Mouse (Mus musculus): ENCODE measurements around the gene Gm20388. TPM values are rescaled to one million over a fixed set of nuclear protein-coding genes. Genes with fewer than 3 reads are reported as not detected.

The Gm20388 gene
- total RNA-seq, 1 experiment = 27.0 TPM

DNA sequence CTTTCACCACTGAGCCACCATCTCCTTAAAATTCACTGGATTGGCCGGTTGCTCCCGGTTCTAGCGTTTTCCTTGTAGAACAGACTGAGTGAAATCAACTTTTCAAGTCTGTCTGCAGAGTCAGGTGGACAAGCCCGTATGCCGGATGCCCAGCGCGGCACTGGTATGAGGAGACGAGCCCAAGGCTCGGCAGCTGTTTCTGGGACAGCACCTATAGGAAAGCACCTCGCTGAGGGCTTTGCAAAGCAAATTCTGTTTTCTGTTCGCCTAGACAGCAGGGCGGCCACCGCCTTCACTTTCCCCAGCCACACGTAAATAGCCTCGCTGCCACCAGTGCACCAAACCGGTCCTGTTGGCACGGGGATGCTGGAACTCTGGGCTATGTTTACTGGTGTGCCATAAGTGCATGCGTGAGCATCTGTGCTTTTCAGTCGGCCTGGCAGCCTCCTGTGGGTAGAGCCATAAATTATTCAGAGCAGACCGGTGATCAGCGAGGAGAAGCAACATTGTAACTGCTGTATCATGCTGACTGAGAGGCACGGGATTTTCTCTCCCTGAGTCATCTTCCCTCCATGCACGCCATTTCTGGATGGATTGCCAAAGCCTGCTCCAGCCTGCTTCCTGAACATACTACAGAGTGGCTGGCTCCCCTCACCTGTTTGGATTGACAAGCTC, 4475.7 kb downstream of the Gm20388 start:
- DNase-seq (ENCODE audit: low read depth, low spot score) = no peak
- Histone ChIP-seq H3K4me1 (ENCODE audit: control insufficient read depth in 2 of 2, insufficient read depth in 2 of 2, low read length in 2 of 2, poor library complexity in 1 of 2) (no peaks in the 10 kb centered on the region), H3K36me3 (ENCODE audit: control insufficient read depth, insufficient read depth, low read length, poor library complexity, severe bottlenecking) (no peaks in the 10 kb centered on the region), H3K27ac (ENCODE audit: insufficient read depth, low read depth, low read length, poor library complexity, severe bottlenecking) (no peak overlapping the region), H3K9ac (ENCODE audit: insufficient read depth, low read depth, low read length, poor library complexity, severe bottlenecking) (no peak overlapping the region), H3K4me3 (ENCODE audit: insufficient read depth in 1 of 2, low read depth in 1 of 2, low read length in 2 of 2, poor library complexity in 1 of 2, severe bottlenecking in 1 of 2) (no peak overlapping the region), H3K9me3 (ENCODE audit: control insufficient read depth, insufficient read depth, low read depth, low read length) (peaks cover 8% of the 10 kb centered on the region; the same call in 1 of the 2 replicates)
- TF ChIP-seq CHD2 (IDR thresholded peaks at IDR 0.05; ENCODE audit: low read depth, low read length) = no peak
- TF ChIP-seq ZNF384 (IDR thresholded peaks at IDR 0.05; ENCODE audit: low read depth, low read length) = no peak
- no peak for TF ChIP-seq HCFC1 (IDR thresholded peaks at IDR 0.05; ENCODE audit: borderline replicate concordance, insufficient read depth, low read length)
- no peak for TF ChIP-seq MAFK (IDR thresholded peaks at IDR 0.05; ENCODE audit: insufficient read depth, low read depth, low read length)
- no peak for TF ChIP-seq ZC3H11A (IDR thresholded peaks at IDR 0.05; ENCODE audit: borderline replicate concordance, low read depth, low read length)
- in situ Hi-C loops (cut with MboI; ENCODE audit: low sequenced_read_pairs in 2 of 2, unreplicated experiment in 2 of 2) = no loop called here

DNA sequence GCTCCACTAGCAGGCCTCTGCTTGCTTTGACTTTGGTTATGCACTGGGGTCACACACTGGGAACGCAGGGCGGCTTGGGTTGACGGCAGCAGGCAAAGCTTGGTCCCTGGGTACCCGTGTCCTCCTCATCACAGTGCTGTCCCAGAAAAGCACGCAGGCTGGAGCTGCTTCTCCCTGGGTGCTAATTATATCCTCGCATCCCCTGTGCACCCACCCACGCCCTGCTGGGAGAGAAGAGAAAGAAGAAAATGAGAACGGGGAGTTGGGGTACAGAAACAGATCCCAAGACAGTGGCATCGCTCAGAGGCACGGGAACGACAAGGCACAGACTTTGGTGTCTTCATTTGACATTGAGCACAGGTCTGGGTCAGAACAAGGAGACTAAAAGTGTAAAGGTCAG, 4478.9 kb downstream of the Gm20388 start:
- TF ChIP-seq HCFC1 (IDR thresholded peaks at IDR 0.05; ENCODE audit: borderline replicate concordance, insufficient read depth, low read length) (no peak), CHD2 (IDR thresholded peaks at IDR 0.05; ENCODE audit: low read depth, low read length) (no peak), MAFK (IDR thresholded peaks at IDR 0.05; ENCODE audit: insufficient read depth, low read depth, low read length) (no peak), ZC3H11A (IDR thresholded peaks at IDR 0.05; ENCODE audit: borderline replicate concordance, low read depth, low read length) (no peak), ZNF384 (IDR thresholded peaks at IDR 0.05; ENCODE audit: low read depth, low read length) (no peak)
- in situ Hi-C loops (cut with MboI; ENCODE audit: low sequenced_read_pairs in 2 of 2, unreplicated experiment in 2 of 2) = no loop called here

GRCm38 (mm10) chr8:124391191-124391590, 4480.6 kb downstream of the Gm20388 start:
- no peak for DNase-seq (ENCODE audit: low read depth, low spot score)
- Histone ChIP-seq H3K4me3 (ENCODE audit: insufficient read depth in 1 of 2, low read depth in 1 of 2, low read length in 2 of 2, poor library complexity in 1 of 2, severe bottlenecking in 1 of 2) (no peak overlapping the region), H3K4me1 (ENCODE audit: control insufficient read depth in 2 of 2, insufficient read depth in 2 of 2, low read length in 2 of 2, poor library complexity in 1 of 2) (no peaks in the 10 kb centered on the region), H3K36me3 (ENCODE audit: control insufficient read depth, insufficient read depth, low read length, poor library complexity, severe bottlenecking) (no peaks in the 10 kb centered on the region), H3K9me3 (ENCODE audit: control insufficient read depth, insufficient read depth, low read depth, low read length) (no peaks in the 10 kb centered on the region; the same call in 1 of the 2 replicates), H3K27ac (ENCODE audit: insufficient read depth, low read depth, low read length, poor library complexity, severe bottlenecking) (no peak overlapping the region), H3K9ac (ENCODE audit: insufficient read depth, low read depth, low read length, poor library complexity, severe bottlenecking) (no peak overlapping the region)
- in situ Hi-C loops (cut with MboI; ENCODE audit: low sequenced_read_pairs in 2 of 2, unreplicated experiment in 2 of 2) = no loop called here
- TF ChIP-seq ZC3H11A (IDR thresholded peaks at IDR 0.05; ENCODE audit: borderline replicate concordance, low read depth, low read length) = no peak

More for the DNA sequence above, 4478.9 kb downstream of the Gm20388 start:
- Histone ChIP-seq H3K9me3 (ENCODE audit: control insufficient read depth, insufficient read depth, low read depth, low read length) (peaks cover 8% of the 10 kb centered on the region; the same call in 1 of the 2 replicates), H3K4me3 (ENCODE audit: insufficient read depth in 1 of 2, low read depth in 1 of 2, low read length in 2 of 2, poor library complexity in 1 of 2, severe bottlenecking in 1 of 2) (no peak overlapping the region), H3K9ac (ENCODE audit: insufficient read depth, low read depth, low read length, poor library complexity, severe bottlenecking) (no peak overlapping the region), H3K36me3 (ENCODE audit: control insufficient read depth, insufficient read depth, low read length, poor library complexity, severe bottlenecking) (no peaks in the 10 kb centered on the region), H3K27ac (ENCODE audit: insufficient read depth, low read depth, low read length, poor library complexity, severe bottlenecking) (no peak overlapping the region), H3K4me1 (ENCODE audit: control insufficient read depth in 2 of 2, insufficient read depth in 2 of 2, low read length in 2 of 2, poor library complexity in 1 of 2) (no peaks in the 10 kb centered on the region)
- DNase-seq (ENCODE audit: low read depth, low spot score) = no peak

DNA sequence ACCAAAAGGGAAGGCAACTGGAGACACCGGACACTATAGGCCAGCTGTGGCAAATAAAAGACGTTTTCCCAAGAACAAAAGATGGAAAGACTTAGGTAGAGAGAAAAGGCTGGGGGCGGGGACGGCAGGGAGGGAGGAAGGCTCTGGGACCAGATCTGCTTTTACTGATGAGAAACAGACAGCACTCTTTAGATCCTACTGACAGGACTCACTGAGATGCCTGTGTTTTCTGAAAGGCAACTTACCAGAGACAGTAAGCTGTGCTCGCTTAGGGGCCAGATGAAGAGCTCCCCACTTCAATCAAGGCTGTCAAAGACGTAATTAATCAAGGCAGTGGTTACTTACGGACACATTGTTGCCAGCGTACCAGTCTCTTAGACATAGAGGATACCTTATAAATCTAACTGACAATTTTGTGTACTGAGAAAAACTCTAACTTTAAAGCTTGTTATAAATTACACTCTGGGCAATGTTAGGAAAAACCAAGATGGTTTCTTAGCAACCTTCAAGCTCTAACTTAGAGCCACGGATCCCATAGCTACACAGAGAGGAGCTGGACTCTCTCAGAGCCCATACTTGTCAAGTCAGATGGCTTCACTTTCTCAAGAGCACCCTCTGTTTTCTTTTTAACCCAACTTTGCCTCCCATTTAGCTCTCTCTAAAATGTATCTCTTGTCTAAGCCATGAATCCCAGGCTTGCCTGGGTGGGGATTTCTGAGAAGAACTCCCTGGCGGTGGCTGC, 4481.8 kb downstream of the Gm20388 start:
- Histone ChIP-seq H3K27ac (ENCODE audit: insufficient read depth, low read depth, low read length, poor library complexity, severe bottlenecking) (no peak overlapping the region), H3K9me3 (ENCODE audit: control insufficient read depth, insufficient read depth, low read depth, low read length) (no peaks in the 10 kb centered on the region), H3K4me3 (ENCODE audit: insufficient read depth in 1 of 2, low read depth in 1 of 2, low read length in 2 of 2, poor library complexity in 1 of 2, severe bottlenecking in 1 of 2) (no peak overlapping the region), H3K4me1 (ENCODE audit: control insufficient read depth in 2 of 2, insufficient read depth in 2 of 2, low read length in 2 of 2, poor library complexity in 1 of 2) (no peaks in the 10 kb centered on the region), H3K9ac (ENCODE audit: insufficient read depth, low read depth, low read length, poor library complexity, severe bottlenecking) (no peak overlapping the region), H3K36me3 (ENCODE audit: control insufficient read depth, insufficient read depth, low read length, poor library complexity, severe bottlenecking) (no peaks in the 10 kb centered on the region)
- no peak for DNase-seq (ENCODE audit: low read depth, low spot score)
- in situ Hi-C loops (cut with MboI; ENCODE audit: low sequenced_read_pairs in 2 of 2, unreplicated experiment in 2 of 2) = no loop called here
- TF ChIP-seq ZC3H11A (IDR thresholded peaks at IDR 0.05; ENCODE audit: borderline replicate concordance, low read depth, low read length) = no peak
- no peak for TF ChIP-seq MAFK (IDR thresholded peaks at IDR 0.05; ENCODE audit: insufficient read depth, low read depth, low read length)
- no peak for TF ChIP-seq ZNF384 (IDR thresholded peaks at IDR 0.05; ENCODE audit: low read depth, low read length)
- no peak for TF ChIP-seq CHD2 (IDR thresholded peaks at IDR 0.05; ENCODE audit: low read depth, low read length)
- no peak for TF ChIP-seq HCFC1 (IDR thresholded peaks at IDR 0.05; ENCODE audit: borderline replicate concordance, insufficient read depth, low read length)
